Mouse (Mus musculus) adrenal gland, adult 8-10 months (tissue): ENCODE measurements around the gene Chl1. TPM values are rescaled to one million over a fixed set of nuclear protein-coding genes. Genes with fewer than 3 reads are reported as not detected.

Experiments used
- DNase-seq: peaks from one replicate; pipeline ENCODE4 v3.0.0; 2022
- total RNA-seq, 4 experiments: library from RNA; stranded (reverse); gene quantifications; 2 replicates each; pipeline ENCODE4 v1.2.4; 2022

Gene Chl1
- 1 to 10 TPM; 1.3 to 3.4 (median 2.4) TPM for total RNA-seq

DNA sequence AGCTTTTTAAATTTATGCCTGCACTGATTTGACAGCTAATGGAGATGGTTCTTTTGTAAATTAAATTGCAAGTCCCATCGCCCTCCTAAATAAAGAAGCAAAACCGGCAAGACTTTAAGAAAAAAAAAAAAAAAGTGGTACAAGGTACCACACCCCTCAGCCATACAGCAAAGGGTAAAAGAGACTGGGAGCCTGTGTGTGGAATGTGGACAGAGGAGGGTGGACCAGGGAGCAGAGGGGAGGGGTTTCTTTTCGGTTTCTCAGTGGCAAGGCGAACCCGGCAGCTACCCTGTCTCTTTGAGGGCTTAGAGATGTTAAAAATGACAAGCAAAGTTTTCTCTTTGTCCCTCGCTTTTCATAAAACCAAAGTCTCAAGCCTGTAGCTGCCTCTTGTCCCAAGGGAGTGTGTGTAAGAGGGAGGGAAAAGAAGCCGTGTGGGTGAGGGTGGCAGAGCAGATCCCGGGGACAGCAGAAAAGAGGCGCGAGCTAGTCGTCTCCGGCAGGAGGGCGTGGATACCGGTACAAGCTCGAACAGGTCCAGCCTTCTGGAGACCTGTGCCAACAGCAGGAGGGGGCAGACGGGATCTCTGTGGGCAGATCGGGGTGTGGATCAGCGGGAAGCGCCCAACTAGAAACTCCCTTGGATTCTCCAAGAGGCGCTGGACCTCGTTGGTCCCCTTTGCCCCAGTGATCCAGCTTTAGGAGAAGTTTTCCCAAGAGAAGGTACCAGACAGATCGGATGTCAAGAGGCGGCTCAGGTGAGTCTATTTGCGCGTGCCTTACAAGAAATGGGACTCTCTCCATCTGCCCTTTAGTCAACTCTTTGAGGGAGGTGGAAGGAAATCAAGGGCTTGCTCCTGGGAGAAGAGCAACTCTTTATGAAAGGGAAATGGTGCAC is at the start of gene Chl1:
Chl1 (plus strand) TSS at position 195 of the 898 bp plus-strand sequence.
- DNase-seq, result no peak

DNA sequence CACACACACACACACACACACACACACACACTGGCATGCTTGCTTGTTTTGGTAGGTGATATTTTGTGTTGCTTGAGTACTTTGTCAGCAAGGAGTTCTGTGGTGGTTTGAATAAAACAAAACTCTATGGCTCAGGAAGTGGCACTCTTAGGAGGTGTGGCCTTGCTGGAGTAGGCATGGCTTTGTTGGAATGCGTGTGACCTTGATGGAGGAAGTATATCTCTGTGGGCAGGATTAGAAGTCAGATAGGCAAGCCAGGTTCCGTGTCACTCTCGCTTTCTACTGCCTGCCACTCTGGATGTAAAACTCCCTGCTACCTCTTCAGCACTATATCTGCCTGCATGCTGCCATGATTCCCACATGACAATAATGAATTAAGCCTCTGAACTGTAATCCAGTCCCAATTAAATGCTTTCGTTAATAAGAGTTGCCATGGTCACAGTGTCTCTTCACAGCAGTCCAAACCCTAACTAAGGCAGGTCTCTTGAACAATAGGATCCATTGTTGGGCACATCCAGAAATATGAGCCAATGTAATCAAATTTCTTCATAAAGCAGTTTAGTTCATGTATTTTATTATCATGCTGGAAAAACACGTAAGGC is 44.8 kb upstream of the Chl1 start:
- DNase-seq, result no peak

DNA sequence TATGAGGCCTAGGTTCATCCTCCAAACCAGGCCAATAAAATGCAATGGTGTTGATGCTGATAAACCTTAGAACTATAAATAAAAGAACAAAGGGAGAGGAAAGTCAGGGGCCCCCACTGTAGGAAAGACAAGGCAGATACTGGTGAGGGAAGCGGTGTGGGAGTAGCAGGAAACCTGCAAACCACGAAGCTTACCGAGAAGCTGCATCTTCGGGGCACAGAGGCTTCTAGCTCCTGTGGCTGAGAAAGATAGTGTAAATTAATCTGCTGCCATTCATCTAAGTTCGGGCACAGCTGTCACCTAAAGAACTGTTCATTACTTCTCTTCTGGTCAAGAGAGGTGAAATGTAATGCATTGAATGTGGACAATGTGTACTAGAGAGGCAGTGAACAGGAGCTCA is 37.1 kb upstream of the Chl1 start:
- DNase-seq, result no peak

DNA sequence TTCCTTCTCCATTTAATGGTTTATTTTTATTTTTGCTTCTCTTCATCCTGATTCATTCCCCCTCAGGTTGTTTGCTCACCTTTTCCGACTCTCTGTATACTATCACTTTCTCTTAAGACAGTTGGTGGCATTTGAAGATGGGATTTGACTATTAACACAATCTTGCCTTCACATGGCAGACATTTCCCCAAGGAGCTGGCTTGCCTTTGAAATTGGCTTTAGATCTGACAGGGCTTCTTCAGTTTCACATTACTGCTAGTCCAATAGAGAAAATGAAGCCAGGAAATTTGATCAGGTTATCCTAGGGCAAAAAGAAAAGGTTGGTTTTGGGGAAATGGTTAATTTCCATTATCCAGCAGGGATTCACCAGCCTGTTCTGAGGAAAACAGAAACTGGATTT is 23.2 kb upstream of the Chl1 start:
- no peak for DNase-seq

DNA sequence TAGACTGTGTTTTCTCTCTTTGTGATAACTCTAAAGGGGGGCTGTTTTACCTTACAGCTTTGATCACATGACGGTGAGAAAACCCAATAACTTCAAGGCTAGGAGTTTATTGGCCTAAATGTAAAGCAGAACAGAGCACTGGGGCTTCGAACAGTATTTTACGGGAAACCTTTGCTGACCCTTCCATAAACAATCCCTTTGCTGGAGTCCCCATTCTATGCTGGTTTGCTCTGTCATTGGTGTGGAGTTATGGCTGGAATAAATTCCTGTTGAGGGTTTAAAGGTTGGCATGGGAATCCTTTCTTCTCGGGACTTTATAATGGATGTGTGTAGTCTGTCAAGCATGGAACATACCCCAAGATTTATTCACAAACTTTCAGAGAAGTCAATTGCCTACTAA is 12.0 kb upstream of the Chl1 start:
- no peak for DNase-seq

DNA sequence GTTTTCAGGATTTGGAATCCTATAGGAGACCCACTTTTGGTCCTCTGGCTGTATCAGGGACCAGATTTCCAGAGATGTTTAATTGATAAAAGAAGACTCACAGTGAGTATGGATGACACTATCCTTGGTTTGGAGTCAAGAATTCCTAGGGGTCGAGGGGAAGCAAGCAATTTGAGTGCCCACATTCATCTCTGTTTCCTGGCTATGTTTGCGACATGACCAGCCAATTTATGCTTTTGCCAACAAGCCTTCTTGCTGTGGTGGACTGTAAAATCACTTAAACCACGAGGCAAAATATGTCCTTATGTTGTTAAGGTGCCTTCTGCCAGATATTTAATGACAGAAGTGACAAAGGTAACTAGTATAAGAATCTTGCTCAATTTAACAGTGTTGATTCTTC is 6.3 kb upstream of the Chl1 start:
- DNase-seq, result no peak

DNA sequence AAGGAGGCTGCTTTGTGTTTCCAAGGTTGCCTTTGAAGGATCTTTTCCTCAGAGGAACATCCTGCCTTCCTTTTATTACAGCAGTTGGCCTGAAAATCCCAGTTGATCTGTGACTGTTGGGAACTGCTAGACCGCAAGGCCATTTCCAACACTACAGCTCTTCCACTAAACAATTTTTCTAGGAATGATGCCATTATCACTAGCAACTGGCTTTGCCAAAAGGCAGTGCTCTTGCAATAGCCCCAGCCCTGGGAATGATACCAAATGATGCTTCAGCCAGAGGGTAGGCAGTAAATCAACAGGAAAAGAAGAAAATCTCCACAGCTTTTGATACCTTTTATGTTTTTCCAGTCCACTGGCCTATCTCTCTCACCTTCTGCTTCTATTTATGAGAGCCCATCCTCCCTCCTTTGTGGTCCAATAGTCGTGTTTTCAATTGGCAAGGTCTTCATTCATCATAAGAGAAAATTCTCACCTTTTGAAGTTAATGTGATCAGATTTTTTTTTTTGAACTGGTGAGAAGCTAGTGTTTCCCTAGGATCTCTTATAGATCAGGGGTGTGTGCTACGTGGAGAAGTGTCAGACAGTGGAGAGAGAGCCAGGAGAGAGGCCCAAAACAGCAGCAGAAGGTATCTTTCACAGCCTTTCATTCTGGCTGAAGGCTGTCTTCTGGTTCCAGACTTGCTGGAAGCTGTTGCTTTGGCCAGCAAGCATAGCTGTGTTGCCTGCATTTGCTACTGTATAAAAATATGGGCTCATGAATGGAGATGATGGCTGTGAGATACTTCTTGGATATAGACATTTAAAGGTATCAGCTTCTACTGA is 2.4 kb upstream of the Chl1 start:
- DNase-seq, result peak; percentile 59

DNA sequence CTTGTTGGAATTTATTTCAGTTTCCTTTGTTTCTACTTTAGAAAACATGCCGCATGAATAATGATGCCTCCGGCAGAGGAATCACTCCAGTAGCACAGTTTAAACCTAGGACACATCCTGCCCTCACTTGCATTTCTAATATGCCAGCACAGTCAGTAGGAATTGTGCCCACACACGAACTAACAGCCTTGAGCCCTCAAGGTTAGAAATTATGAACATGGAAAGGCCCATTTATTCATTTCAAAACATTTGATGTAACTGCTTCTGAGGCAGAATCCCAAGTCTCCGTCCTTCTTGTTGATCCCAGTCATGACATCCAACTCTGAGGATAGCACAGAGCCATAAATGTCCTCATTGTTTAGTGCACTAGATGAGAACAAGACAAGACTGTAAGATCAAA is 790 bp upstream of the Chl1 start:
- peak; percentile 27 for DNase-seq

DNA sequence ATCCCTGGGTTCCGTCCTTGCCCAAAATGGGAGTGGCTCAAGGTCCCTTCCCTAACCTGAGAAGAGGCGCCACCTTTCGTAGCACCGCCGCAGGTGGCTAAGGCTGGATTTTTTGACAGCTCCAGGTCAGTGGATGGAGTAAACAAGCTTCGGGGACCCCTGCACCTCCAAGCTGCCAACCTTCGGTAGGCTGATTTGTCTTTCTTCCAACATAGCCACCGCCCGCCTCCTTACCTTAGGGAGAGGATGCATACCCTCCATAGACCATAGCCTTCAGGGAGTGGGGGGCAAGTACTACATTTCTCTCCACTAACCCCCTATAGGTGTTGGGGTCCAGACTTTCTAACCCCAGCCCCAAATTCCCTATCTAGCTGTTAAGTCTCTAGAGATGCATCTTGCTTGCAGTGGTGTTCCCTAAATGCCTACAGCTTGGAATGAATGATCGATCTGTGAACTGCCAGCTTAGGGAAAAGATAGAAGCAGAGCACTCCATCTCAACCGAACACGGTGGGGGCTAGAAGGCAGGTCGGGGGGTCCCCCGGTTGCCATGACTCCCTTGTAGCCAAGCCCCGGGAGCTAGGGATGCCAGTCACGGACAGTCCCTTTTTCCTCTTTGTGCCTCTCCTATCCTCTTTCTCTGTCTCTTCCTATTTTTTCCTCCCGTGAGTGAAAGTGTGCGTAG is 1.0 kb downstream of the Chl1 start:
- no peak for DNase-seq

DNA sequence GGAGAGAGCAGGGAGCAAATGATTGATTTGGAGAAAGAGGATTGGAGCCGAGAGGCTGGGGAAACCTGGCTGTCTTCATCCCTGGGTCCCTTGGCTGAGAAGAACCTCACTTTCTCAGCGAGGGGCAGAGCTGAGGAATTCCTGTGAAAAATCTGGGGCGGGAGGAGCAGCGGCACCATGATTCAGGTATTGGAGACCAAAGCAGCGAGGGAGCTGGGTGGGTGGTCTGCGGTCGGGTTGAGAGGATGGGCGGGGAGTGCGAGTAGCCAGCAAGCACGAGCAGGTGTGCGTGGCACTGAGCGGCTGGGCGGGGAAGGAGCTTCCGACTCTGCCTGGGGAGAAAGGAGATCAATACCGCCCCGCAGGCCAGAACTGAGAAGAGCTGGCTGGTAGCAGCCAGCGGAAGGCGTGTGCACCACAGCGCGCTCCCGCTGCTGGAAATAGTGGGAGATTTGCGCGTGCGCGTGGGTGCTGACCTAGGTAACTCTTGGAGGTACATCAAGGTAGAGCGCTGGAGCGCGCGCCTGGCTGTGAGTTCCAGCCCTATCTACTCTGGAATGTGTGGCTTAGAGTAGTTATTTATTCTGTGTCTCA is 1.7 kb downstream of the Chl1 start:
- no peak for DNase-seq

DNA sequence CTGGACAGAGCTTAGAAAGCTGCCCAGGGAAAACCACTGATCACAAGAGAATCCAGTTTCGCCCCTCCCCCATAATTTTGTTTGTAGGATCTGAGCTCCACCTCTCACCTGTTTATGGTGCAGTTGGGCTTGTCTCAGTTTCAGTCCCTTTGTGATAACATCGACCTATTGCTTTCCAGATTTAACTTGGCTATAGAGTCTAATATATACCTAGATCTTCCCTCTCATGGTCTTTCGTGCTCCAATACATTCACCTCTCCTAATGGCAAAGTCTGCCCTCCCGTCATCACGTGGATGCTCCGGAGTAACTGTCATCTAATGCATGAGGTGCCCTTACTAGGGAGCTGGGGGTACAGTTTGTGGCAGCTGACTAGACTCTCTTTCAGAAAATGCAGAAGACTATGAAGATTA is 2.5 kb downstream of the Chl1 start:
- DNase-seq, result no peak

DNA sequence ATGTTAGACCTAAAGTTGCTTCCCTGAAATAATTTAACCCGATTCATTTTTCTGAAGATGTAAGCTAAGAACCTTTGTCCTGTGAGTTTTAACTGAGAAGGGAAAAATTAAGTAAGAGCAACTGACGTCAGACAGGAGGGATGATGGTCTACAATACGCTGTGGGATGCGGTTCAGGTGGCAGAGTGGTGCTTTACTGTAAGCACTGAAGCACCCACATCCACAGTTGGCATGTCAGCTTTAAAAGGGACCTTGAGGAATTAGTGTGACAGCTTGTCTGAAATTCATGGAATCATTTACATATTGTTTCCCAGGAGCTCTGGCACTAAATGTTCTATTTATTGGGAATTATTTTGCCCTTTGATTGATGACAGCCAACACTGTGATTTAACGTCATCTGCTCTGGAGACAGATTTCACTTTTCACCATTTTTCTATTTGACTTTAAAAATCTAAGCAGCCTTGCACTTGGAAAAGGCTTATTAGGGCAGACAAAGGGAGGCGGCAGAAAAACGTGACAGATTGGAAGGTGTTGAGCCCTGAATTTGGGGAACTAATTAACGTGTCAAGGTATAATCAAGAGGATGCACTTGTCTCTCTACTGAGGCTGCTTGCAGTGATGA is 3.3 kb downstream of the Chl1 start:
- DNase-seq, result no peak

DNA sequence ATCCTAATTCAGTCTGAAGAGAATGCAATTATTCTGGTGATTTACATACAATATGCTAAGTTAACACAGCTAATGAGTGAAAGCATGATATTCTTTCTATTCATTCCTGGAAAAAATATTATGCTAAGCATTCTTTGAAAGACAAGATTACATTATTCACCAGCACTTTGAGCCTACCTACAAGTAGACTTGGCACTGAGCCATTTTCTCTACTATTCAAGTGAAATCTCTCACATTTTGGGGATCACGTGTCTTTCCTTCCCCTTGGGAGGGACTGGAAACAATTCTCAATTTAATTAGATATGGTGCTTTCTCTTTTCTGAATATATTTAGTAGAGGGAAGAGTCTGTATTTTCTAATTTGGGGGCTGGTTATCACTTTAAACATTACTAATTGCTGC is 4.0 kb downstream of the Chl1 start:
- no peak for DNase-seq

DNA sequence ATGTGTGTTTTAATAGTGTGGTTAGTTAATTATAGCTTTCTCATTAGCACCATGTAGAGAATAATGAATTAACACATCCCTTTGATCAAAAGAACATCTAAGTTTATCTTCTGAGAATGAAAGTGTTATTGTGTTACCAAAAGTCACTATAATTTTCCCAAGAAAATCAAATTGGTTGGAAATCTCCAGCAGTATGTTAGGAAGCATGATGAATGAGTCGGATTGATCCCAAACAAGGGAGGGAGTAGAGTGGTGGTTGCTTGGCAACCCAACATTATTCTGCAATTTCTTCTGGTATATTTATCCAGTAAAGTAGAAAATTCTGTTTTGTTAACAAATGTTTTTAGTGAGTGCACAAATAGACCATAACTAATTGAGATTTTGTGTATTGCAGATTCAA is 4.4 kb downstream of the Chl1 start:
- DNase-seq, result no peak

DNA sequence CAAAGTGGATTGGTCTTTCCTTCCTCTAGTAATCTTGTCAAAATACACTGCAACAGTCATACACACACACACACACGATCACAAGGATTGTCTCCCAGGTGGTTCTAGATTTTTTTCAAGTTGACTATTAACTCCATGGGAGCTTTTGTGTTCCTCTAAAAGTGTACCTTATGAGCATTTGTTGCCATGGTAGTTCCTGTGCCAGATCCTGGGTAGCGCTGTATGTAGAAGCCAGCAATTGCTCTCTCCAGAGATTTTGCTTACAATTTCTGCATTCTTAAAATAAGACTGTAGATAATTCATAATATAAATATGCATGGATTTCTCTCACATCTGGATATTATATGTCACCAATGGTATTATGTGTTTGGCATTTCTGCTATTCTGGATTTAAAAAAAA is 9.2 kb downstream of the Chl1 start:
- no peak for DNase-seq

DNA sequence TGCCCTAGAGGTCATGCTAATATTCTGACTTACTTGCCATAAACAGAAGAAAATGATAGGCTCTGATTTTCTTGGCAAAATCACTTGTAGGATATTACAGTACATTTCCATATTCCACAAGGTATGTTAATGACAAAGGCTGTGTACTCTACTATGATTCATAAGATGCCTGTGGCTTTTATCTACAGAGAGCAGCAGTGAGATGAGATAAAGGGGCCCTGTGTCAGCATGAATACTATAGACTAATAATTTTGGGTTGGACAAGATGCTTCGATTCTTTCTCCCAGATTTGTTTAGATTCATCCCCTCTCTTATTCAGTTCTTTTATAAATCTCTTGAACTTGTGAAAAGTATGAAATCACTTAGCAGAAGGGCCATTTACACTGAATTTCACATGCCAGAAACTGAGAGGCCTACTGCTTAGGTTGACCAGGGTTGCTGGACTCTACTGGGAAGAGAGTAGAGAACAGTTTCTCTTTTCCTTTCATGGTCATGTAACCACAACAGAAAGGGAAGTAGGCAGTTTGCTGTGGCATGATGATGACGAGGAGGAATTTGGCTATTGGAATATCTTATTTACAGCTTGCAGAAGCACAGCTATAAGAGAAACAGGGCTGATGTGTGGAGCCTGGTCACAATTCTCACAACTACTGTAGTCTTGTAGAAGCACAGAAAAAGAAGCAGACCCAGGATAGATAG is 15.1 kb downstream of the Chl1 start:
- DNase-seq, result no peak

DNA sequence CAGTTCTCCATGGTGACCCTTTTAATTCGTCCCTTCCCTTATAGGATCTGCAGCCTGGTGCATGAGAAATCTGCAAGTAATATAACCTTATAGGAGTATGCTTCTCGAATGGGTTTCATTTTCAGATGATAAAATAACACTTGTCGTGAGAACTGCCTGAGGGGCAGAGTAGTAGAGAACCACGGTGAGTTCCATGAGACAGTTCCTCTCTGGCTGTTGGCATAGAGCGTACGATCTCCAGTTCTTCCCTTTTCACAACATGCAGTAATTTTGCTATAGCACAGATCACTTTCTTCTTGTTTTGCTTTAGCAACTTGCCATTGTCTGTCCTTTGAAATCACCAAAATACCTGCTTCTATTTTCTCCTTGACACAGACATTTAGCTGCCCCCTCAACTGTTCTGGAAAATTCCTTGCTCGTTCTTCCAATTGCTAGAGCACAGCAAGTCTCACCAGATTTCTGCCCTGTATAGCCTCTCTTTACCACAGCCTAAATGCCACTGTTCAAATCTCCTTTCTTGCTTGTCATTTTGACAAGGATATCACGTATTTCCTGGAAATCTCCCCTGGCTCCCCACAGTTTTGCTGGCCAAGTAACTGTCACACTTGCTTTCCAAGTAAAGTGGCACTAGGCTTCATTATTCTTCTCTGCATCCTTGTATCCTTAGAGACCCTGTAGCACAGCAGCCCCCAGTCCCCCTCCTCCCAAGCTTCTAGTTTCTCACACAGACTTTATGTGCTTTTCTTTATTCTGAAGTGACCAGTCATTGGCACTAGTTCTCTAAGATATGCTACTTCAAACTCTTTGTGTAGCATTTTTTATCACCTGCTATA is 16.8 kb downstream of the Chl1 start:
- no peak for DNase-seq

DNA sequence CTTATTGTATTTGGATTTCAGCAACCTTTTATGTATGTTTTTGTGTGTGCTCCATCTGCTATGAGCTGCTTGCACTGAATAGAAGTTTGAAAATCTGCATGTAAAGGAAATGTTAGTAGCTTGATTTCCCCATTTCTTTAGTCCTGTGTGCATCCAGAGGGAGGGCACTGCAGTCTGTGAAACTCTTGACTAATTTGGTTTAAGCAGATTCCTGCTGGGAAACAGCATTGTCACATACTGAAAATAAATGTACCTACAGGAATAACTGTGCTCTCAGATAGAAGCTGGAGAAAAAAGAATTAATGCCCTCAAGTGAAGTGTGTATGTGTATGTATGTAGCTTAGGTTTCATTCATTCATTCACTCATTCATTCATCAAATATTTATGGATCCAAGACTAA is 22.7 kb downstream of the Chl1 start:
- DNase-seq, result no peak

DNA sequence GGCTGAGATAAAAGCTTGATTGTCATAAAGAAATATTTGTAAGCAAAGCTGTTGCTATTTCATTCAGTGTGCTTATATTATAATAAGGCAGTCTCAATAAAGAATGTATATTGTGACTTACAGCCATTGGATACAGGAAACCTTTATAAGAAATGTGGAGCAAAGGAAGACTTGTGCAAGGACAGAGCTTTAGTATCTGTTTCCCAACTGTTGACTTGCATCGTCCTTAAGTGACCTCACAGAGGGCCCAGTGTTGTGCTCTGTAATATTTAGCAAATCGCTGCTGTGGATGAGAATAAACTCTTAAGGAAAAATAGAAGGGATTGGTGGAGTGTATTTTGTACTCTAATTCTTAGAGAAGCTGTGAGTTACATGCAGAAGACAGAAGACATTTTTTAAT is 23.6 kb downstream of the Chl1 start:
- DNase-seq, result no peak

DNA sequence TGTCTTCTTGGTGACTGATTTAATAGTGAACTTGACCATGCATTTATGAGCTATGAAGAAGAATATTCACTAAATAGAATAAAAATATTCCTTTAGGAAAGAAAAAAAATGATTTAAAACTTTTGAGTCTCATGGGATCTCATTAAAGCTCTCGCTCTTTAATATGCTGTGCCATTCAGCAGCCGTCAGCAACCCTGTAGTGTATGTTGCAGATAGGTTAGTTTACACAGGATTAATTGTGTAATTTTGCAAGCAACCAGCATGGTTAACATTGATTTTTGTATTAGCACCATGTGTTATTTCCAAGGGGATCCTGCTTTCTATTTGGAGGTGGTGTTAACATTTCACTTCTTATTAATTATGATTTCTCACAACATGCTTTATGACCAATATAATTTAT is 32.2 kb downstream of the Chl1 start:
- no peak for DNase-seq
